Mouse (Mus musculus) embryonic fibroblast, embryonic 13.5 days (primary cell): Measurements from ENCODE around the gene Hbb-bh1.

Experiments
- CTCF ChIP-seq: IDR thresholded peaks from 2 replicates; pipeline ENCODE4 v1.5.1; 2011; ENCODE audit warnings: mild to moderate bottlenecking, control low read depth, low read length, moderate library complexity, borderline replicate concordance; ENCODE audit not compliant: insufficient read depth
- POLR2A ChIP-seq: IDR thresholded peaks from 2 replicates; pipeline ENCODE4 v1.6.1; 2011; ENCODE audit warnings: low read depth, mild to moderate bottlenecking, control low read depth, low read length, moderate library complexity

- TF ChIP-seq POLR2A (no peak), CTCF (no peak)
These were observed 30.8 kb downstream of the Hbb-bh1 start for GRCm38 (mm10) chr7:103812174-103812573.
